ENCODE assay signal across 11 mouse cellular contexts in the genomic region with DNA sequence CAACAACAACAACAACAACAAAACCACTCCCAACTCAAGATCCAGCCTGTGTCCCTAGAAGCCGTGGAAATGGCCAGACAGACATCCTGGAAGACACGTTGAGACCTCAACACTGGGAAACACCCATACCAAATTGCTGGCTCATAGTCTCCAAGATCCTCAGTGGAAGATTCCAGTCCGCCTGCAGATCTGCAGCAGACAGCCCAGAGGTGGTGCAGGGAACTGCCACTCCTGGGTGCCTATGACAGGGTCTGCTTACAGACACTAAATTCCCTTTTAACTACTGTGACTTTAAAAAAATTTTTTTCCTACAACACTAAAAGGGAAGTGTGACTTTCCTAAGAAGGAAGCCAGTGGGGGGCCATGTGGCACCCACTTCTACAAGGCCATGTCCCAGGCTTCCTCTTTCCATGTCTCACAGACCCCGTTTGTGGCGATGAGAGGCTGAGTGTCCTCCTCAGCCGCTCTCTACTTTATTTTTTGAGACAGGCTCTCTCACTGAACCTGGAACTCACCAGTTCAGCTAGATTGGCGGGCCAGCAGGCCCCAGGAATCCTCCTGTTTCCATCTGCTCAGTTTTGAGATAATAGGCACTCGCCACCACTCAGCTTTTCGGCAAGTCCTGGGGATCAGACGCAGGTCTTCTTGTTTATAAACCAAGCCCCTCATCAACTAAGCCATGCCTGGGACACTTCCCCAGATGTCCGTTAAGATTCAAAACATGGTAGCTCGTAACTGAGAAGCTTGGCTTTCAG. TPM values are rescaled to one million over a fixed set of nuclear protein-coding genes. Genes with fewer than 3 reads are reported as not detected.
DNase-seq lines count a peak whose midpoint lies in the region; ATAC-seq and TF ChIP-seq lines count a peak whose summit lies in the region.
"Had no signal": no experiment of that assay in that cellular context is flagged by ENCODE, and none has a peak within 500 bp of the region (broad histone marks: within the 10 kb centered on the region; RNA-seq: fewer than 3 reads in every experiment).

No protein-coding gene starts in this region.

- no peak overlapping the region for H3K27ac ChIP-seq in left cerebral cortex, adult 2 months
- H3K27ac ChIP-seq in limb, embryonic 10.5 days = no peak overlapping the region
- H3K27ac ChIP-seq: hindbrain, embryonic 14.5 days; neural tube, embryonic 12.5 days had no signal

- no peak overlapping the region for H3K4me3 ChIP-seq in left cerebral cortex, adult 2 months
- no peak overlapping the region for H3K4me3 ChIP-seq in limb, embryonic 10.5 days
- H3K4me3 ChIP-seq: neural tube, embryonic 12.5 days had no signal

- no peaks in the 10 kb centered on the region for H3K36me3 ChIP-seq in limb, embryonic 10.5 days
- H3K36me3 ChIP-seq: neural tube, embryonic 12.5 days had no signal

- H3K4me1 ChIP-seq in limb, embryonic 10.5 days = peaks cover 9% of the 10 kb centered on the region

- no peaks in the 10 kb centered on the region for H3K27me3 ChIP-seq in limb, embryonic 10.5 days (ENCODE audit: low read depth, poor library complexity, severe bottlenecking)
- H3K27me3 ChIP-seq: neural tube, embryonic 12.5 days had no signal

- DNase-seq in cerebellum, adult 11 months = peak; percentile 55
- no peak for DNase-seq in left cerebral cortex, adult 2 months (ENCODE audit: extremely low spot score in 1 of 2, low spot score in 2 of 2)
- DNase-seq in left cerebral cortex, adult 18-20 months (ENCODE audit: low spot score in 2 of 2) = no peak
- peak; percentile 46 to 65 for DNase-seq in cerebellum, postnatal 14 days
- peak; percentile 40 to 45 for DNase-seq in monocyte, adult 2 months (ENCODE audit: low read depth in 1 of 2, low spot score in 2 of 2)
- DNase-seq in limb, embryonic 10.5 days (ENCODE audit: low spot score) = no peak
- DNase-seq: adrenal gland, postnatal 14 days had no signal

- intact Hi-C loops in left cerebral cortex, adult 2 months (cut with DNase I) = no loop called here

- WGBS in limb, embryonic 10.5 days = 55% methylated on average over 12 of the region's 12 CpGs

- H3K9me3 ChIP-seq in limb, embryonic 10.5 days (replicated peaks) = no peaks in the 10 kb centered on the region
- H3K9me3 ChIP-seq: neural tube, embryonic 12.5 days had no signal

- peak; percentile 25 for TF ChIP-seq CTCF in left cerebral cortex, adult 2 months (IDR thresholded peaks at IDR 0.05)

- ATAC-seq in cerebellum, adult (ENCODE audit: insufficient number of reproducible peaks, low FRiP score, low TSS enrichment) = no peak
- ATAC-seq in CD4-positive, CD25-positive, alpha-beta regulatory T cell, adult 4 months = no peak

RNA-seq across cellular contexts. Expression of gene Pdgfa, which starts 27.4 kb away (rescaled TPM):
- 10 to 100 TPM; 52.1 to 53.0 TPM for total RNA-seq in left cerebral cortex, adult 2 months (2021)
- 10 to 100 TPM; 52.7 to 55.5 TPM for total RNA-seq in left cerebral cortex, adult 18-20 months (2021)
- polyA plus RNA-seq in CD4-positive, CD25-positive, alpha-beta regulatory T cell, adult 4 months (2017; shearing (Covaris generic)) = not detected
- polyA plus RNA-seq in limb, embryonic 10.5 days (2016; fragmentation: Nextera tagmentation; extraction: Ambion mirVana) = 26.8 and 28.8 TPM in 2 replicates

Comparison
In these comparisons a context has a peak if more than half of its experiments do, and no peak if none do; other contexts are left out.
1. DNase-seq: peak in cerebellum, adult 11 months (single experiment), cerebellum, postnatal 14 days (2 of 2) and monocyte, adult 2 months (2 of 2); none in left cerebral cortex, adult 2 months (0 of 2), left cerebral cortex, adult 18-20 months (0 of 2) and limb, embryonic 10.5 days (single experiment).